Mouse (Mus musculus): Measurements from ENCODE around the gene Ndufs3.

Gene Ndufs3

GRCm38 (mm10) chr2:90850401-90850800 is 54.2 kb downstream of the Ndufs3 start:
- DNase-seq (ENCODE audit: low read depth): no peak

GRCm38 (mm10) chr2:90848331-90848730 is 56.3 kb downstream of the Ndufs3 start:
- DNase-seq (ENCODE audit: low read depth): no peak

GRCm38 (mm10) chr2:90847681-90848050 is 57.0 kb downstream of the Ndufs3 start:
- peak; percentile 37 for DNase-seq (ENCODE audit: low read depth)

- DNase-seq (ENCODE audit: low read depth): peak; percentile 97
Measured at GRCm38 (mm10) chr2:90846955-90847680, 57.5 kb downstream of the Ndufs3 start, which contains the start of gene Mtch2. TSS of gene Mtch2 (plus strand) at chr2:90847155.

- DNase-seq (ENCODE audit: low read depth): no peak
Measured at GRCm38 (mm10) chr2:90846597-90846954, 58.1 kb downstream of the Ndufs3 start.

- no peak for DNase-seq (ENCODE audit: low read depth)
Measured at GRCm38 (mm10) chr2:90846171-90846570, 58.5 kb downstream of the Ndufs3 start.

- no peak for DNase-seq (ENCODE audit: low read depth)
Measured at GRCm38 (mm10) chr2:90845234-90845633, 59.4 kb downstream of the Ndufs3 start.

Data from naive thymus-derived CD4-positive, alpha-beta T cell, adult 2 months (primary cell).